Mouse (Mus musculus): ENCODE data around the gene Rexo5. TPM values are rescaled to one million over a fixed set of nuclear protein-coding genes. Genes with fewer than 3 reads are reported as not detected.

The Rexo5 gene
- polyA plus RNA-seq, 2 experiments from 2014 or later, result 33.8 to 56.3 TPM

GRCm38 (mm10) chr7:119892742-119893141 is 98.9 kb downstream of the Rexo5 start:
- no peak for ATAC-seq

DNA sequence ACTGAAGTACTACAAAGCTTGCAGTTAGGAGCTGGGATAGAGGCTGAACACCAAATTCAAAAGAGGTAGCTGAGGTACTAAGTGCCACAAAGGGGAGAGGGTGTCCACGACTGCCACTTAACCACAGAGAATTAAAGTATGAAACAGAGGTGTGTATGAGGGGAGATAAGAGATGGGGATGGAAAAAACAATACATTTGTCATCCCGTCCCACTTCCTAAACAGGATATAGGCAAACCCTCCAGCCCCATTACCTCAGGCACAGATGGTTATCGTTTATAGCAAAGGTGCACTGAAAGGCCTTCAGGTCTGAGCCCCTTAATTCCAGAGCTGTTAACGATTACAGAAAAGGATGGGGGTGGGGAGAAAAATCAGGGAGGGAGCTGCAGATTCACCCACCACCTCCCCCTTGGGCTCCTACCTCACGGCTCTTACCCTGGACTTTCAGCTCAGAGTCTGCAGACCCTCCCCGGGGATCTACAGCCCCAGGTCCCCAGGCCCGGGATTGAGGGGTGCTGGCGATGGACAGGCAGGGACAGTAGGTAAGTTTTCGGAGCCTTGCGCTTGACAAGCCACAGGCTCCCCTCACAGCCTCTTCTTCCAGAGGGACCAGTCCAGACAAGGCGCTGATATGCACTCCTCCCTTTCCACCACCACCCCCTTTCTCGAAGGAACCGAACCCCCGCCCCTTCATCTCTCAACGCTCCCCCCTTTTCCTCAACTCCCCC is 101.2 kb downstream of the Rexo5 start:
- no peak for ATAC-seq

DNA sequence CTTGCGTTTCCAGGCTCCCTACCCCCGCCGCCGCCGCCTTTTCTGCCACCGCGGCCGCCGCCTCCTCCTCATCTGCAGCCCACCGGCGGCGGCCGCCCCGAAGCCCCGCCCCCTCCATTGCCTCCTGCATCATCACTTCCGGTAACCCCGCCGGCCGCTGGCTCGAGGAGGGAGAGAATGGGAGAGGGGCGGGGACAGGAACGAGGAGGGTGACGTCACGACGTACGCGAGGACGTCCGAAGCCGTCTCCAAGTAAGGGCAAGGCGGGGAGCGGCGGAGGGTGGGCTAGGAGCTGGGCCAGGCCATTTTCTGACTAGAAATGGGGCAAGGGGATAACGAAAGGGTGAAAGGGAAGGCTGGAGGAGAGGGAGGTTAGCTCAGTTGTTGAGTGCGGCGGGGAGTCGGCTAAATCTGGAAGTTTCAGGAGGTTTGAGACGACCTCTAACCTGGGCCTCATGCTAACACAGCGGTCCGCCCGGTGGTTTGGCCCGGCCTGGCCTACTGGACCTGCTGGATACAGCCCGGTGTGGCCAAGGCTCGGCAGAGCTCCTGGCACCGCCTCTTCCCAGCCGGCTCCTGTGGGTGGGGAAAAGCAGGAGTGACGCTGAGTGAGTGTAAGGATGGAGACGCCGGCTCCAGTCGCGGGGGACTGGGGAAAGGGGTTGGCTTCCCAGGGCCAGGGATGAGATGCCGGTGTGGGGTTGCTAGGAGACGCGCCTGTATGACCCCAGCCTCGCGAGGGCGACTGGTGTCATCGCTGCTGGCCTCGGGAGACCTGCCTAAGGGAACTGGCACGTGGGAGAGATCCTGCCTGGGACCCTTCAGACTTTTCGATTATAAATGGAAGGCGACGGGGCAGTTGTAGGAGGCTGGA is 102.1 kb downstream of the Rexo5 start, which contains the start of the genes Lyrm1 and Dcun1d3:
TSS of gene Lyrm1 (plus strand) at position 223 of the 874 bp plus-strand sequence.
TSS of gene Dcun1d3 (minus strand) at position 660 of the 874 bp plus-strand sequence.
- peak; percentile 97 for ATAC-seq

GRCm38 (mm10) chr7:119897521-119898109 is 103.8 kb downstream of the Rexo5 start:
- ATAC-seq, result no peak

DNA sequence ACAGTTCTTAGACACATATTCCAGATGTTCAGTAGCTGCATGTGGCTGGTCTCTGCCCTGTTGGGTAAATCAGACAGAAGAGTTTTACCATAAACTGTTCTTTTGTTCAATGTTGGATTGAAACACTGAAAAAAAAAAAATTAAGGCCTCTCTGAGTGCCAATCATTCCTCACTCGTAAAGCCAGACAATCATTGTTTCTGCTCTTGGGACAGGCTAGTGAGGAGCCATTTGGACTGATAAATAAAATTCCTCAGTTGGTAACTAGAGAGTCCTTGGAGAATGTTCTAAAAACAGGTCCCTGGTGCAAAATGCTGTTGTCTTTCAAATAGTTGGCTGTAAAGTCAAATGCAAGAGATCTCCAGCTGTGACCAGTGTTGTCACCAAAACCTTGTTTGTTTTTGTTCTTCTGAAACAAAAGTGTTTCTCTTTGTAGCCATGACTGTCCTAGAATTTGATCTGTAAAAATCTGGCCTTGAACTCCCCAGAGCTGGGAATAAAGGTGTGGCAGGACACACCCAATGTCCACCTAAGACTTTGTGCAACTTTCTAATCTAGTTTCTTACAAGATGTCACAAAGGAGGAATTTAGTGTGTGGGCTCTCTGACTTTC is 104.5 kb downstream of the Rexo5 start:
- no peak for ATAC-seq

Other genes starting within 250 kb of the Rexo5 start
- under 1 TPM in 1 of 2 experiments, not detected in 1; 0.25 TPM for gene Acsm2, start 239.7 kb upstream of the Rexo5 start, polyA plus RNA-seq (2017; shearing (Covaris generic))
- not detected for gene Acsm1, start 187.0 kb upstream of the Rexo5 start, polyA plus RNA-seq (2017; shearing (Covaris generic))
- gene Acsm4, start 104.0 kb upstream of the Rexo5 start, polyA plus RNA-seq (2017; shearing (Covaris generic)), result not detected
- gene Thumpd1, start 73.2 kb upstream of the Rexo5 start, polyA plus RNA-seq (2017; shearing (Covaris generic)), result 10 to 100 TPM; 46.6 to 48.6 TPM
- gene Acsm3, start 33.1 kb upstream of the Rexo5 start, polyA plus RNA-seq (2017; shearing (Covaris generic)), result not detected
- 10 to 100 TPM in 1 of 2 experiments, 1 to 10 TPM in 1; 9.2 to 12.0 TPM for gene Eri2, start 52 bp downstream of the Rexo5 start, polyA plus RNA-seq (2017; shearing (Covaris generic))
- gene Lyrm1, start 101.9 kb downstream of the Rexo5 start, polyA plus RNA-seq (2017; shearing (Covaris generic)), result 10 to 100 TPM; 20.3 to 22.3 TPM
- 1 to 10 TPM; 6.1 to 7.7 TPM for gene Dcun1d3, start 102.3 kb downstream of the Rexo5 start, polyA plus RNA-seq (2017; shearing (Covaris generic))

All from activated CD4-positive, CD25-positive, alpha-beta regulatory T cell, adult 4 months (primary cell).